Mouse (Mus musculus) midbrain, embryonic 14.5 days (tissue): ENCODE measurements around the gene Ago3. TPM values are rescaled to one million over a fixed set of nuclear protein-coding genes. Genes with fewer than 3 reads are reported as not detected.
A peak's percentile ranks its signal among the peaks of the same experiment; 100 is the strongest.

Source experiments
- ATAC-seq: fragments of 200-750 bp; cut with Nextera tagmentation; 2 replicates; pipeline ENCODE4 v1.8.0; 2017; ENCODE audit warnings: moderate number of reproducible peaks, moderate library complexity; ENCODE audit not compliant: low FRiP score, low TSS enrichment
- DNase-seq: peaks from one replicate; pipeline ENCODE4 v3.0.0-alpha.2; 2015
- H3K27ac ChIP-seq: fragments of 300-500 bp; sonication (generic); replicated peaks from 2 replicates; pipeline ENCODE4 v1.5.1; 2014; ENCODE audit warnings: mild to moderate bottlenecking, low read depth, low read length, moderate library complexity
- H3K27me3 ChIP-seq: fragments of 300-500 bp; sonication (generic); 2 replicates; pipeline ENCODE4 v1.6.1; 2014; ENCODE audit warnings: low read length, control low read depth, mixed read lengths; ENCODE audit not compliant: control insufficient read depth, insufficient read depth
- H3K36me3 ChIP-seq: fragments of 300-500 bp; sonication (generic); 2 replicates; pipeline ENCODE4 v1.6.1; 2014; ENCODE audit warnings: low read length, control low read depth; ENCODE audit not compliant: control insufficient read depth, insufficient read depth
- H3K4me1 ChIP-seq: fragments of 300-500 bp; sonication (generic); 2 replicates; pipeline ENCODE4 v1.6.1; 2014; ENCODE audit warnings: mild to moderate bottlenecking, antibody characterized with exemption, low read length, control low read depth; ENCODE audit not compliant: control insufficient read depth, insufficient read depth
- H3K4me2 ChIP-seq: fragments of 300-500 bp; sonication (generic); 2 replicates; pipeline ENCODE4 v1.6.1; 2014; ENCODE audit warnings: mild to moderate bottlenecking, low read length, moderate library complexity
- H3K4me3 ChIP-seq: fragments of 300-500 bp; sonication (generic); replicated peaks from 2 replicates; pipeline ENCODE4 v1.5.1; 2014; ENCODE audit warnings: low read depth, low read length
- H3K9ac ChIP-seq: fragments of 300-500 bp; sonication (generic); replicated peaks from 2 replicates; pipeline ENCODE4 v1.6.1; 2014; ENCODE audit warnings: mild to moderate bottlenecking, low read length, moderate library complexity
- H3K9me3 ChIP-seq: fragments of 300-500 bp; sonication (generic); 2 replicates; pipeline ENCODE4 v1.6.1; 2016; ENCODE audit warnings: low read length, control low read depth, mixed read lengths; ENCODE audit not compliant: control insufficient read depth
- WGBS: fragments of 180-500 bp; shearing (Covaris S2); extraction: QIAGEN DNeasy Blood & Tissue Kit; methylation state at CpG from one replicate; pipeline ENCODE4 v1.1.7; 2014; 5-methylcytosine and 5-hydroxymethylcytosine counted together
- polyA plus RNA-seq: library from polyadenylated mRNA; unstranded; fragments of >200 nt; fragmentation: Nextera tagmentation; extraction: Ambion mirVana; gene quantifications from 2 replicates; pipeline ENCODE4 v1.2.1, GENCODE M21; 2014

Gene Ago3
- polyA plus RNA-seq, 1 experiment from 2014 or later: 14.8 TPM

GRCm38 (mm10) chr4:126310344-126310743, 119.0 kb downstream of the Ago3 start:
- no peak overlapping the region for H3K9ac ChIP-seq
- H3K4me1 ChIP-seq: no peaks in the 10 kb centered on the region
- WGBS: 77% methylated on average over 7 of the region's 7 CpGs
- no peak overlapping the region for H3K27ac ChIP-seq
- H3K9me3 ChIP-seq: peaks cover 3% of the 10 kb centered on the region
- no peak for DNase-seq
- H3K36me3 ChIP-seq: 0 out of 2 replicates have a peak, but pooled peaks cover 6% of the 10 kb centered on the region
- no peak for ATAC-seq
- H3K4me2 ChIP-seq: no peak overlapping the region
- H3K4me3 ChIP-seq: no peak overlapping the region
- H3K27me3 ChIP-seq: no peaks in the 10 kb centered on the region; the same call in 1 of the 2 replicates

GRCm38 (mm10) chr4:126309922-126310309, 119.4 kb downstream of the Ago3 start:
- DNase-seq (peak; percentile 93), ATAC-seq (peak; percentile 76; the same call in 1 of the 2 replicates)
- H3K4me1 ChIP-seq: no peaks in the 10 kb centered on the region
- H3K27ac ChIP-seq: no peak overlapping the region
- H3K9ac ChIP-seq: no peak overlapping the region
- peaks cover 3% of the 10 kb centered on the region for H3K9me3 ChIP-seq
- peak overlapping the region; percentile 28 for H3K4me3 ChIP-seq
- 2% methylated on average over 7 of the region's 7 CpGs for WGBS
- H3K27me3 ChIP-seq: no peaks in the 10 kb centered on the region; the same call in 1 of the 2 replicates
- 0 out of 2 replicates have a peak, but pooled peaks cover 4% of the 10 kb centered on the region for H3K36me3 ChIP-seq
- peak overlapping the region; percentile 52 for H3K4me2 ChIP-seq

- no peak overlapping the region; the same call in 1 of the 2 replicates for H3K9ac ChIP-seq
- H3K4me2 ChIP-seq: peak overlapping the region; percentile 52
- H3K27me3 ChIP-seq: no peaks in the 10 kb centered on the region; the same call in 1 of the 2 replicates
- H3K9me3 ChIP-seq: peaks cover 3% of the 10 kb centered on the region
- WGBS: 13% methylated on average over 20 of the region's 20 CpGs
- H3K27ac ChIP-seq: no peak overlapping the region
- peak overlapping the region; percentile 28 for H3K4me3 ChIP-seq
- DNase-seq (no peak), ATAC-seq (peak; percentile 43; the same call in 1 of the 2 replicates)
- no peaks in the 10 kb centered on the region for H3K4me1 ChIP-seq
- no peaks in the 10 kb centered on the region for H3K36me3 ChIP-seq
Observed at GRCm38 (mm10) chr4:126309211-126309921, 120.0 kb downstream of the Ago3 start.

- H3K9me3 ChIP-seq: peaks cover 3% of the 10 kb centered on the region
- DNase-seq (no peak), ATAC-seq (no peak)
- no peak overlapping the region for H3K4me3 ChIP-seq
- no peak overlapping the region for H3K27ac ChIP-seq
- no peak overlapping the region for H3K4me2 ChIP-seq
- 24% methylated on average over 2 of the region's 2 CpGs for WGBS
- H3K4me1 ChIP-seq: no peaks in the 10 kb centered on the region
- no peak overlapping the region for H3K9ac ChIP-seq
- peaks cover 13% of the 10 kb centered on the region for H3K27me3 ChIP-seq
- H3K36me3 ChIP-seq: no peaks in the 10 kb centered on the region
Observed at GRCm38 (mm10) chr4:126306827-126307226, 122.5 kb downstream of the Ago3 start.

GRCm38 (mm10) chr4:126306058-126306457, 123.3 kb downstream of the Ago3 start:
- Histone ChIP-seq H3K4me2 (no peak overlapping the region), H3K27ac (no peak overlapping the region), H3K9me3 (peaks cover 3% of the 10 kb centered on the region), H3K9ac (no peak overlapping the region), H3K4me1 (peaks cover 3% of the 10 kb centered on the region; the same call in 1 of the 2 replicates), H3K27me3 (peaks cover 21% of the 10 kb centered on the region), H3K36me3 (no peaks in the 10 kb centered on the region), H3K4me3 (no peak overlapping the region)
- WGBS: 88% methylated on average over 6 of the region's 6 CpGs
- no peak for ATAC-seq
- no peak for DNase-seq

GRCm38 (mm10) chr4:126305428-126305827, 123.9 kb downstream of the Ago3 start:
- no peak overlapping the region for H3K4me2 ChIP-seq
- no peak overlapping the region for H3K4me3 ChIP-seq
- peaks cover 27% of the 10 kb centered on the region for H3K27me3 ChIP-seq
- 84% methylated on average over 1 of the region's 1 CpGs for WGBS
- no peak overlapping the region for H3K9ac ChIP-seq
- no peak for ATAC-seq
- H3K9me3 ChIP-seq: peaks cover 3% of the 10 kb centered on the region
- no peak for DNase-seq
- H3K4me1 ChIP-seq: peaks cover 5% of the 10 kb centered on the region; the same call in 1 of the 2 replicates
- no peak overlapping the region for H3K27ac ChIP-seq
- H3K36me3 ChIP-seq: no peaks in the 10 kb centered on the region

- Histone ChIP-seq H3K4me2 (no peak overlapping the region), H3K36me3 (no peaks in the 10 kb centered on the region), H3K9me3 (peaks cover 3% of the 10 kb centered on the region), H3K27ac (no peak overlapping the region), H3K4me3 (no peak overlapping the region), H3K27me3 (peaks cover 36% of the 10 kb centered on the region), H3K4me1 (peaks cover 5% of the 10 kb centered on the region; the same call in 1 of the 2 replicates), H3K9ac (no peak overlapping the region)
- WGBS: 63% methylated on average over 4 of the region's 4 CpGs
- ATAC-seq: no peak
- no peak for DNase-seq
Observed at GRCm38 (mm10) chr4:126303877-126304276, 125.5 kb downstream of the Ago3 start.

- Histone ChIP-seq H3K9me3 (peaks cover 3% of the 10 kb centered on the region), H3K36me3 (no peaks in the 10 kb centered on the region), H3K4me1 (peaks cover 8% of the 10 kb centered on the region), H3K9ac (peak overlapping the region; percentile 26; the same call in 1 of the 2 replicates), H3K4me2 (peak overlapping the region; percentile 37), H3K27ac (no peak overlapping the region), H3K27me3 (peaks cover 48% of the 10 kb centered on the region), H3K4me3 (peak overlapping the region; percentile 17)
- no peak for DNase-seq
- no peak for ATAC-seq
- WGBS: 5% methylated on average over 27 of the region's 27 CpGs
Observed at GRCm38 (mm10) chr4:126301584-126302309, 127.6 kb downstream of the Ago3 start.
